Mouse (Mus musculus) spleen, postnatal 36 days (tissue): ENCODE results near the gene Olfr283.
"Not testable (repeated sequence)": the region's sequence is repeated elsewhere in the genome, so short reads cannot be mapped to it uniquely, and the experiment has no call there.

Experiments
- DNase-seq, 2 experiments: peaks; one replicate each; pipeline ENCODE4 v3.0.0; 2022; ENCODE audit warnings: low spot score in 2 of 2, mixed read lengths in 1 of 2

The Olfr283 gene

GRCm38 (mm10) chr15:98380846-98381245, at the start of gene Olfr283:
TSS of gene Olfr283 (minus strand) at chr15:98380946.
- no peak for DNase-seq

GRCm38 (mm10) chr15:98425188-98425587, 44.4 kb upstream of the Olfr283 start:
- DNase-seq, result no peak

GRCm38 (mm10) chr15:98424753-98425152, 44.0 kb upstream of the Olfr283 start:
- no peak for DNase-seq

- DNase-seq, result no peak
Measured at GRCm38 (mm10) chr15:98424326-98424725, 43.6 kb upstream of the Olfr283 start.

- DNase-seq, result no peak
Measured at GRCm38 (mm10) chr15:98420897-98421296, 40.2 kb upstream of the Olfr283 start.

- no peak for DNase-seq
Measured at GRCm38 (mm10) chr15:98418096-98418495, 37.4 kb upstream of the Olfr283 start.

GRCm38 (mm10) chr15:98417285-98417684, 36.5 kb upstream of the Olfr283 start:
- DNase-seq, result not testable (repeated sequence)

GRCm38 (mm10) chr15:98416802-98417201, 36.1 kb upstream of the Olfr283 start:
- DNase-seq, result not testable (repeated sequence)

GRCm38 (mm10) chr15:98415996-98416395, 35.2 kb upstream of the Olfr283 start:
- no peak for DNase-seq

GRCm38 (mm10) chr15:98410249-98410648, 29.5 kb upstream of the Olfr283 start:
- DNase-seq, result no peak

- DNase-seq, result no peak
Measured at GRCm38 (mm10) chr15:98409635-98410034, 28.9 kb upstream of the Olfr283 start.

GRCm38 (mm10) chr15:98408406-98409060, 27.8 kb upstream of the Olfr283 start:
- DNase-seq, result no peak

- no peak for DNase-seq
Measured at GRCm38 (mm10) chr15:98402356-98402755, 21.6 kb upstream of the Olfr283 start.

- DNase-seq, result no peak
Measured at GRCm38 (mm10) chr15:98397136-98397535, 16.4 kb upstream of the Olfr283 start.

GRCm38 (mm10) chr15:98391903-98392187, 11.1 kb upstream of the Olfr283 start:
- no peak for DNase-seq

- no peak for DNase-seq
Measured at GRCm38 (mm10) chr15:98391081-98391902, 10.5 kb upstream of the Olfr283 start.

GRCm38 (mm10) chr15:98389796-98390195, 9.1 kb upstream of the Olfr283 start:
- DNase-seq, result peak; percentile 8 to 20

- no peak for DNase-seq
Measured at GRCm38 (mm10) chr15:98387621-98388020, 6.9 kb upstream of the Olfr283 start.

GRCm38 (mm10) chr15:98378209-98378608, 2.5 kb downstream of the Olfr283 start:
- DNase-seq, result no peak

GRCm38 (mm10) chr15:98340887-98341286, 39.9 kb downstream of the Olfr283 start, which contains the start of gene Olfr284:
TSS of gene Olfr284 (minus strand) at chr15:98340987.
- DNase-seq, result no peak
